Comparison of ENCODE assay signal across 16 mouse cellular contexts in the genomic region with DNA sequence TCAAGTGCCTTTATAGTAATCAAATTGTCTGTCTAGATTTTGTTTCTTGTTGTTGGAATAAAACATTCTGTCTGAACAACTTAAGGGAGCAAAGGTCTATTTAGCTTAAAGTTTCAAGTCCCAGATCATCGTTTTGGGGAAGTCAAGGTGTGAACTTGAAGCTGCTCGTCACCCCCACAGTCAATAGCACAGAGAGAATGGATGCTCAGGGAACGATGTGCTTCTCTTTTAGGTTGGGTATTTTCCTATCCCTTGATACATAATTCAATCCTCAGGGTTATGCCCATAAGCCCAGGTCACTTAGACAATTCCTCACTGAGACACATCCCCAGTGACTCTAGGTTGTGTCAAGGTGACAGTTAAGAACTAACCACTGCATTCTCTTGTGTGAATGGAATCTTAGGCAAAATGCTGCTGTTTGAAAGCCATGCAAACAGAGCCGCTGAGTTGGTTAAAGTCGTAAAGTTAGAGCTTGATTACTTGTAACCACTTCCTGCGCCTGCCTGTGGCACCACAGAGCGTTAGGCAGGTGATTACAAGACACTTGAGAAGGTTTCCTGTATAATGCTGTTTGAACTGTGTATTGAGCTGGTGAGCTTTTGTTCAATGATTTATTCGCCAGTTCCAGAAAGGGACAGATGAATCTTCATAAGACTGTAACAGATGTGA.
DNase-seq lines count a peak whose midpoint lies in the region; ATAC-seq lines count a peak whose summit lies in the region.
"Had no signal": no experiment of that assay in that cellular context is flagged by ENCODE, and none has a peak within 500 bp of the region (broad histone marks: within the 10 kb centered on the region; RNA-seq: fewer than 3 reads in every experiment).

No protein-coding gene starts in this region.

- no peak for ATAC-seq in forebrain, embryonic 12.5 days (ENCODE audit: low FRiP score)
- no peak for ATAC-seq in erythroid progenitor cell, adult 5-6 weeks (replicated peaks; ENCODE audit: low FRiP score, poor library complexity, severe bottlenecking)
- ATAC-seq: forebrain, embryonic 13.5 days; midbrain, embryonic 15.5 days had no signal

- H3K4me1 ChIP-seq in forebrain, embryonic 12.5 days = no peaks in the 10 kb centered on the region
- H3K4me1 ChIP-seq: forebrain, embryonic 13.5 days; hindbrain, embryonic 10.5 days; midbrain, embryonic 15.5 days had no signal

- no peaks in the 10 kb centered on the region for H3K36me3 ChIP-seq in forebrain, embryonic 12.5 days (replicated peaks)
- H3K36me3 ChIP-seq: hindbrain, embryonic 10.5 days; limb, embryonic 13.5 days; midbrain, embryonic 15.5 days had no signal

- peak; percentile 10 to 19 for DNase-seq in kidney, postnatal 4 days
- DNase-seq in kidney, adult 9 months = no peak
- DNase-seq in c-Kit-positive CD71-negative TER-119-negative erythroid progenitor cells, embryonic 14.5 days (ENCODE audit: low read depth) = peak; percentile 6
- DNase-seq in naive thymus-derived CD4-positive, alpha-beta T cell, adult 2 months (ENCODE audit: low read depth) = peak; percentile 90
- peak; percentile 81 for DNase-seq in thymus, postnatal 14 days
- no peak for DNase-seq in right cerebral cortex, postnatal 10 days (ENCODE audit: low spot score in 2 of 2)
- DNase-seq: cerebellum, adult 9-10 months; kidney, adult 18-20 months; lung, adult 2 months; right cerebral cortex, postnatal 4 days had no signal

- H3K27ac ChIP-seq in forebrain, embryonic 12.5 days = no peak overlapping the region
- H3K27ac ChIP-seq: forebrain, embryonic 13.5 days; hindbrain, embryonic 10.5 days; limb, embryonic 13.5 days; midbrain, embryonic 15.5 days had no signal

- 85% methylated on average over 8 of the region's 8 CpGs for WGBS in forebrain, embryonic 12.5 days

- no peak overlapping the region for H3K4me3 ChIP-seq in forebrain, embryonic 12.5 days (replicated peaks)
- H3K4me3 ChIP-seq: forebrain, embryonic 13.5 days; hindbrain, embryonic 10.5 days; limb, embryonic 13.5 days; midbrain, embryonic 15.5 days had no signal

- no peak overlapping the region for H3K4me2 ChIP-seq in forebrain, embryonic 12.5 days
- H3K4me2 ChIP-seq: forebrain, embryonic 13.5 days; limb, embryonic 13.5 days; midbrain, embryonic 15.5 days had no signal

- no peaks in the 10 kb centered on the region for H3K9me3 ChIP-seq in forebrain, embryonic 12.5 days
- H3K9me3 ChIP-seq: forebrain, embryonic 13.5 days; hindbrain, embryonic 10.5 days; limb, embryonic 13.5 days; midbrain, embryonic 15.5 days had no signal

- no peak overlapping the region for H3K9ac ChIP-seq in forebrain, embryonic 12.5 days
- H3K9ac ChIP-seq: forebrain, embryonic 13.5 days; limb, embryonic 13.5 days; midbrain, embryonic 15.5 days had no signal

- H3K27me3 ChIP-seq in forebrain, embryonic 12.5 days = no peaks in the 10 kb centered on the region
- H3K27me3 ChIP-seq: forebrain, embryonic 13.5 days; limb, embryonic 13.5 days; midbrain, embryonic 15.5 days had no signal

Comparison
In these comparisons a context has a peak if more than half of its experiments do, and no peak if none do; other contexts are left out.
1. DNase-seq: peak in kidney, postnatal 4 days (2 of 2), c-Kit-positive CD71-negative TER-119-negative erythroid progenitor cells, embryonic 14.5 days (single experiment), naive thymus-derived CD4-positive, alpha-beta T cell, adult 2 months (single experiment) and thymus, postnatal 14 days (single experiment); none in kidney, adult 9 months (single experiment) and right cerebral cortex, postnatal 10 days (0 of 2).